Mouse (Mus musculus) cerebellum, adult 9-10 months (tissue): Measurements from ENCODE around the gene Gpbp1l1.

Source experiments
- DNase-seq: peaks from one replicate; pipeline ENCODE4 v3.0.0; 2022

The Gpbp1l1 gene

GRCm38 (mm10) chr4:116557306-116558121 is at the start of gene Gpbp1l1:
Gene Gpbp1l1 (plus strand): TSS chr4:116557658.
- DNase-seq = peak; percentile 95

GRCm38 (mm10) chr4:116531109-116531508 is 26.3 kb upstream of the Gpbp1l1 start:
- no peak for DNase-seq

- no peak for DNase-seq
Observed at GRCm38 (mm10) chr4:116536351-116536750, 21.1 kb upstream of the Gpbp1l1 start.

GRCm38 (mm10) chr4:116537737-116538136 is 19.7 kb upstream of the Gpbp1l1 start:
- DNase-seq = no peak

- DNase-seq = no peak
Observed at GRCm38 (mm10) chr4:116550432-116550831, 7.0 kb upstream of the Gpbp1l1 start.

- DNase-seq = no peak
Observed at GRCm38 (mm10) chr4:116553035-116553434, 4.4 kb upstream of the Gpbp1l1 start.

- peak; percentile 86 for DNase-seq
Observed at GRCm38 (mm10) chr4:116555413-116556300, 1.8 kb upstream of the Gpbp1l1 start, which contains the start of gene Tmem69. Gene Tmem69 (minus strand): TSS chr4:116555936.

GRCm38 (mm10) chr4:116556561-116557305 is 725 bp upstream of the Gpbp1l1 start:
- DNase-seq = peak; percentile 95

GRCm38 (mm10) chr4:116558151-116558882 is 859 bp downstream of the Gpbp1l1 start:
- peak; percentile 29 for DNase-seq

- no peak for DNase-seq
Observed at GRCm38 (mm10) chr4:116595793-116596192, 38.3 kb downstream of the Gpbp1l1 start.

GRCm38 (mm10) chr4:116596379-116596778 is 38.9 kb downstream of the Gpbp1l1 start, which contains the start of gene Ccdc17:
Gene Ccdc17 (plus strand): TSS chr4:116596654.
- DNase-seq = peak; percentile 42

GRCm38 (mm10) chr4:116596978-116597881 is 39.8 kb downstream of the Gpbp1l1 start:
- DNase-seq = peak; percentile 92

GRCm38 (mm10) chr4:116612621-116613020 is 55.2 kb downstream of the Gpbp1l1 start:
- DNase-seq = no peak

GRCm38 (mm10) chr4:116615237-116615636 is 57.8 kb downstream of the Gpbp1l1 start:
- DNase-seq = no peak

- DNase-seq = no peak
Observed at GRCm38 (mm10) chr4:116624831-116625230, 67.4 kb downstream of the Gpbp1l1 start.

GRCm38 (mm10) chr4:116626658-116627358 is 69.3 kb downstream of the Gpbp1l1 start:
- peak; percentile 69 for DNase-seq

- peak; percentile 94 for DNase-seq
Observed at GRCm38 (mm10) chr4:116627359-116627716, 69.9 kb downstream of the Gpbp1l1 start.

GRCm38 (mm10) chr4:116627722-116628662 is 70.5 kb downstream of the Gpbp1l1 start, which contains the start of gene Nasp:
Gene Nasp (minus strand): TSS chr4:116627941.
- peak; percentile 90 for DNase-seq

GRCm38 (mm10) chr4:116635197-116635596 is 77.7 kb downstream of the Gpbp1l1 start:
- DNase-seq = no peak
